ENCODE assay signal across 17 mouse cellular contexts in the genomic region with DNA sequence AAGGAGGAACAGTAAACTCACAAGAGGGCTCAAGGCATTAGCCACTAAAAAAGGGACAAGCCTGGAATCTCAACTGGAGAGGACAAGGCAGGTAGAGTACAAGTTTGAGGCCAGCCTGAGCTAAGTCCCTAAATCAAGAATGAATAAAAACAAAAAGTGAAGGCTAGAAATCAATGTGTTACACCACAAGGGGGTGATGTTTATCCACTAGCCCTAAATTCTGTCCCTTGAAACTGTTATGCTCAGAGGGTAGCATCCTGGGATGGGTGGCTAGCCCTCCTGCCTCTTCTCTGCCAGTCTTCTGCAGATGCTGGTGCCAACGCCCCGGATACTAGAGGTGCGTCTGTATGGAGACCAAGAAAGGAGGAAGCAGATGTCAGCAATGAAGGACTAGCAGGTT. TPM values are rescaled to one million over a fixed set of nuclear protein-coding genes. Genes with fewer than 3 reads are reported as not detected.
DNase-seq lines count a peak whose midpoint lies in the region; ATAC-seq and TF ChIP-seq lines count a peak whose summit lies in the region.
"Had no signal": no experiment of that assay in that cellular context is flagged by ENCODE, and none has a peak within 500 bp of the region (broad histone marks: within the 10 kb centered on the region; RNA-seq: fewer than 3 reads in every experiment).

No protein-coding gene starts in this region.

- no peak overlapping the region for H3K27ac ChIP-seq in forebrain, postnatal 0 days (ENCODE audit: low read depth, low read length)
- H3K27ac ChIP-seq in forebrain, embryonic 13.5 days, result no peak overlapping the region
- H3K27ac ChIP-seq in liver, embryonic 11.5 days (ENCODE audit: low read depth, low read length), result no peak overlapping the region
- H3K27ac ChIP-seq in liver, postnatal 0 days (ENCODE audit: low read depth), result no peak overlapping the region
- H3K27ac ChIP-seq: embryonic facial prominence, embryonic 10.5 days; forebrain, embryonic 10.5 days; hindbrain, embryonic 13.5 days; liver, embryonic 15.5 days; neural tube, embryonic 12.5 days; stomach, embryonic 15.5 days had no signal

- 86% methylated on average over 3 of the region's 3 CpGs for WGBS in forebrain, postnatal 0 days
- 85% methylated on average over 3 of the region's 3 CpGs for WGBS in forebrain, embryonic 13.5 days
- WGBS in liver, embryonic 11.5 days, result 82% methylated on average over 3 of the region's 3 CpGs
- 85% methylated on average over 3 of the region's 3 CpGs for WGBS in liver, postnatal 0 days (ENCODE audit: insufficient replicate concordance)

- no peaks in the 10 kb centered on the region for H3K27me3 ChIP-seq in forebrain, postnatal 0 days (ENCODE audit: insufficient read depth, low read length)
- H3K27me3 ChIP-seq in forebrain, embryonic 13.5 days, result no peaks in the 10 kb centered on the region
- no peaks in the 10 kb centered on the region for H3K27me3 ChIP-seq in liver, embryonic 11.5 days (replicated peaks; ENCODE audit: control insufficient read depth, insufficient read depth, low read length)
- no peaks in the 10 kb centered on the region for H3K27me3 ChIP-seq in E14TG2a.4 (ENCODE audit: insufficient read depth, low read length)
- no peaks in the 10 kb centered on the region for H3K27me3 ChIP-seq in liver, postnatal 0 days (ENCODE audit: insufficient read depth, low read length)
- H3K27me3 ChIP-seq: hindbrain, embryonic 13.5 days; liver, embryonic 15.5 days; neural tube, embryonic 12.5 days; stomach, embryonic 15.5 days had no signal

- no peak overlapping the region for H3K4me3 ChIP-seq in forebrain, postnatal 0 days (ENCODE audit: low read depth, low read length)
- H3K4me3 ChIP-seq in forebrain, embryonic 13.5 days, result no peak overlapping the region
- no peak overlapping the region for H3K4me3 ChIP-seq in liver, embryonic 11.5 days (ENCODE audit: low read depth, low read length)
- no peak overlapping the region for H3K4me3 ChIP-seq in E14TG2a.4 (replicated peaks; ENCODE audit: low read length)
- H3K4me3 ChIP-seq in liver, postnatal 0 days (ENCODE audit: low read depth, low read length), result no peak overlapping the region
- H3K4me3 ChIP-seq: embryonic facial prominence, embryonic 10.5 days; forebrain, embryonic 10.5 days; hindbrain, embryonic 13.5 days; liver, embryonic 15.5 days; neural tube, embryonic 12.5 days; stomach, embryonic 15.5 days had no signal

- no peaks in the 10 kb centered on the region for H3K4me1 ChIP-seq in forebrain, postnatal 0 days (ENCODE audit: insufficient read depth)
- H3K4me1 ChIP-seq in forebrain, embryonic 13.5 days, result 0 out of 2 replicates have a peak, but pooled peaks cover 3% of the 10 kb centered on the region
- no peaks in the 10 kb centered on the region for H3K4me1 ChIP-seq in liver, embryonic 11.5 days (replicated peaks; ENCODE audit: control insufficient read depth, insufficient read depth, low read length)
- H3K4me1 ChIP-seq in E14TG2a.4 (replicated peaks; ENCODE audit: low read depth, low read length), result peaks cover 55% of the 10 kb centered on the region
- 0 out of 2 replicates have a peak, but pooled peaks cover 3% of the 10 kb centered on the region for H3K4me1 ChIP-seq in liver, postnatal 0 days (ENCODE audit: insufficient read depth)
- H3K4me1 ChIP-seq: embryonic facial prominence, embryonic 10.5 days; neural tube, embryonic 12.5 days; stomach, embryonic 15.5 days had no signal

- H3K4me2 ChIP-seq in forebrain, postnatal 0 days (ENCODE audit: low read depth), result no peak overlapping the region
- H3K4me2 ChIP-seq in forebrain, embryonic 13.5 days, result no peak overlapping the region
- no peak overlapping the region for H3K4me2 ChIP-seq in liver, embryonic 11.5 days
- H3K4me2 ChIP-seq in liver, postnatal 0 days (ENCODE audit: low read depth, low read length), result no peak overlapping the region
- H3K4me2 ChIP-seq: heart, embryonic 11.5 days; hindbrain, embryonic 13.5 days; liver, embryonic 15.5 days; neural tube, embryonic 12.5 days; stomach, embryonic 15.5 days had no signal

- peak; percentile 22; the same call in 1 of the 2 replicates for TF ChIP-seq CTCF in forebrain, postnatal 0 days (IDR thresholded peaks at IDR 0.05; ENCODE audit: low read depth)
- TF ChIP-seq CTCF in E14TG2a.4 (conservative IDR thresholded peaks at IDR 0.05; ENCODE audit: low read length), result peak; percentile 29
- TF ChIP-seq CTCF in liver, postnatal 0 days (IDR thresholded peaks at IDR 0.05; ENCODE audit: low read depth), result peak; percentile 57

- no peaks in the 10 kb centered on the region for H3K9me3 ChIP-seq in forebrain, postnatal 0 days (ENCODE audit: low read length)
- no peaks in the 10 kb centered on the region for H3K9me3 ChIP-seq in forebrain, embryonic 13.5 days (replicated peaks)
- no peaks in the 10 kb centered on the region for H3K9me3 ChIP-seq in liver, embryonic 11.5 days (ENCODE audit: control insufficient read depth, low read length)
- H3K9me3 ChIP-seq in E14TG2a.4 (ENCODE audit: low read length), result no peaks in the 10 kb centered on the region
- no peaks in the 10 kb centered on the region for H3K9me3 ChIP-seq in liver, postnatal 0 days (ENCODE audit: low read length)
- H3K9me3 ChIP-seq: embryonic facial prominence, embryonic 10.5 days; forebrain, embryonic 10.5 days; hindbrain, embryonic 13.5 days; liver, embryonic 15.5 days; neural tube, embryonic 12.5 days; stomach, embryonic 15.5 days had no signal

- ATAC-seq in forebrain, postnatal 0 days, result no peak
- no peak for ATAC-seq in forebrain, embryonic 13.5 days
- no peak for ATAC-seq in liver, embryonic 11.5 days (replicated peaks; ENCODE audit: low FRiP score)
- ATAC-seq in liver, postnatal 0 days, result no peak

- no peak for TF ChIP-seq EP300 in liver, postnatal 0 days (IDR thresholded peaks at IDR 0.05; ENCODE audit: low read depth)

- no peak overlapping the region for H3K9ac ChIP-seq in forebrain, postnatal 0 days
- H3K9ac ChIP-seq in forebrain, embryonic 13.5 days, result no peak overlapping the region
- 0 out of 2 replicates have a peak overlapping the region, but pooled peaks have one; percentile 25 for H3K9ac ChIP-seq in liver, embryonic 11.5 days (ENCODE audit: low read depth, low read length)
- H3K9ac ChIP-seq in liver, postnatal 0 days (replicated peaks), result no peak overlapping the region
- H3K9ac ChIP-seq: liver, embryonic 15.5 days; neural tube, embryonic 12.5 days; stomach, embryonic 15.5 days had no signal

- intact Hi-C loops in heart, postnatal 36 days (cut with DNase I), result loop anchor here (5.0 kb wide), 2 partner anchors 102 to 192 kb away; no protein-coding TSS in a partner anchor

- peaks cover 14% of the 10 kb centered on the region; the same call in 1 of the 2 replicates for H3K36me3 ChIP-seq in forebrain, postnatal 0 days (ENCODE audit: insufficient read depth)
- H3K36me3 ChIP-seq in forebrain, embryonic 13.5 days (ENCODE audit: poor library complexity, severe bottlenecking), result peaks cover 22% of the 10 kb centered on the region
- peaks cover 9% of the 10 kb centered on the region for H3K36me3 ChIP-seq in liver, embryonic 11.5 days (ENCODE audit: control insufficient read depth, insufficient read depth, low read length)
- H3K36me3 ChIP-seq in E14TG2a.4 (ENCODE audit: insufficient read depth, low read length), result peaks cover 8% of the 10 kb centered on the region; the same call in 1 of the 2 replicates
- H3K36me3 ChIP-seq in liver, postnatal 0 days (replicated peaks; ENCODE audit: insufficient read depth, low read length), result no peaks in the 10 kb centered on the region; the same call in none of the 2 replicates
- H3K36me3 ChIP-seq: stomach, embryonic 15.5 days had no signal

- no peak for DNase-seq in forebrain, postnatal 0 days
- DNase-seq in liver, embryonic 11.5 days (ENCODE audit: low spot score), result no peak
- DNase-seq in liver, result no peak
- no peak for DNase-seq in liver, postnatal 0 days
- DNase-seq in heart, postnatal 36 days, result no peak
- no peak for DNase-seq in cerebellum, adult 8-10 months
- DNase-seq: kidney, postnatal 14 days; right cerebral cortex, postnatal 25 days had no signal

RNA-seq across cellular contexts. Expression of gene Prpf3, which starts 4.6 kb away (rescaled TPM):
- total RNA-seq in forebrain, postnatal 0 days (2014; rRNA removed), result 14.3 and 14.4 TPM in 2 replicates
- polyA plus RNA-seq in forebrain, postnatal 0 days (2015; fragmentation: Nextera tagmentation; extraction: Ambion mirVana), result 19.3 and 24.9 TPM in 2 replicates
- polyA plus RNA-seq in forebrain, embryonic 13.5 days (2015; fragmentation: Nextera tagmentation; extraction: Ambion mirVana), result 50.9 and 53.0 TPM in 2 replicates
- polyA plus RNA-seq in liver, embryonic 11.5 days (2014; fragmentation: Nextera tagmentation; extraction: Ambion mirVana), result 68.0 and 68.4 TPM in 2 replicates
- 11.2 and 12.0 TPM in 2 replicates for polyA plus RNA-seq in liver, postnatal 0 days (2015; fragmentation: Nextera tagmentation; extraction: Ambion mirVana)
- total RNA-seq in heart, postnatal 36 days (2021), result 10 to 100 TPM; 17.6 to 21.3 TPM

RNA-seq across cellular contexts. Expression of gene Mrps21, which starts 11.0 kb away (rescaled TPM):
- 113 and 193 TPM in 2 replicates for total RNA-seq in forebrain, postnatal 0 days (2014; rRNA removed)
- 251 and 296 TPM in 2 replicates for polyA plus RNA-seq in forebrain, postnatal 0 days (2015; fragmentation: Nextera tagmentation; extraction: Ambion mirVana)
- polyA plus RNA-seq in forebrain, embryonic 13.5 days (2015; fragmentation: Nextera tagmentation; extraction: Ambion mirVana), result 334 and 380 TPM in 2 replicates
- 311 and 340 TPM in 2 replicates for polyA plus RNA-seq in liver, embryonic 11.5 days (2014; fragmentation: Nextera tagmentation; extraction: Ambion mirVana)
- polyA plus RNA-seq in liver, postnatal 0 days (2015; fragmentation: Nextera tagmentation; extraction: Ambion mirVana), result 145 and 157 TPM in 2 replicates
- 100 to 1,000 TPM; 318 to 326 TPM for total RNA-seq in heart, postnatal 36 days (2021)

RNA-seq across cellular contexts. Expression of gene Ciart, which starts 21.7 kb away (rescaled TPM):
- 3.4 and 5.9 TPM in 2 replicates for total RNA-seq in forebrain, postnatal 0 days (2014; rRNA removed)
- polyA plus RNA-seq in forebrain, postnatal 0 days (2015; fragmentation: Nextera tagmentation; extraction: Ambion mirVana), result 8.2 and 11.2 TPM in 2 replicates
- polyA plus RNA-seq in forebrain, embryonic 13.5 days (2015; fragmentation: Nextera tagmentation; extraction: Ambion mirVana), result 5.2 and 5.4 TPM in 2 replicates
- 7.9 and 8.1 TPM in 2 replicates for polyA plus RNA-seq in liver, embryonic 11.5 days (2014; fragmentation: Nextera tagmentation; extraction: Ambion mirVana)
- polyA plus RNA-seq in liver, postnatal 0 days (2015; fragmentation: Nextera tagmentation; extraction: Ambion mirVana), result 0.77 and 1.00 TPM in 2 replicates
- total RNA-seq in heart, postnatal 36 days (2021), result 10 to 100 TPM in 1 of 2 experiments, 1 to 10 TPM in 1; 4.5 to 20.1 TPM

RNA-seq across cellular contexts. Expression of gene BC028528, which starts 31.5 kb away (rescaled TPM):
- 5.7 and 9.9 TPM in 2 replicates for total RNA-seq in forebrain, postnatal 0 days (2014; rRNA removed)
- 14.9 and 18.4 TPM in 2 replicates for polyA plus RNA-seq in forebrain, postnatal 0 days (2015; fragmentation: Nextera tagmentation; extraction: Ambion mirVana)
- 11.8 and 12.4 TPM in 2 replicates for polyA plus RNA-seq in forebrain, embryonic 13.5 days (2015; fragmentation: Nextera tagmentation; extraction: Ambion mirVana)
- 9.5 and 13.5 TPM in 2 replicates for polyA plus RNA-seq in liver, embryonic 11.5 days (2014; fragmentation: Nextera tagmentation; extraction: Ambion mirVana)
- polyA plus RNA-seq in liver, postnatal 0 days (2015; fragmentation: Nextera tagmentation; extraction: Ambion mirVana), result 7.6 and 7.9 TPM in 2 replicates
- 10 to 100 TPM; 11.4 to 11.7 TPM for total RNA-seq in heart, postnatal 36 days (2021)

RNA-seq across cellular contexts. Expression of gene Aph1a, which starts 33.4 kb away (rescaled TPM):
- 59.3 and 77.2 TPM in 2 replicates for total RNA-seq in forebrain, postnatal 0 days (2014; rRNA removed)
- polyA plus RNA-seq in forebrain, postnatal 0 days (2015; fragmentation: Nextera tagmentation; extraction: Ambion mirVana), result 44.3 and 46.0 TPM in 2 replicates
- polyA plus RNA-seq in forebrain, embryonic 13.5 days (2015; fragmentation: Nextera tagmentation; extraction: Ambion mirVana), result 28.3 and 34.4 TPM in 2 replicates
- 34.3 and 35.1 TPM in 2 replicates for polyA plus RNA-seq in liver, embryonic 11.5 days (2014; fragmentation: Nextera tagmentation; extraction: Ambion mirVana)
- 17.1 and 22.9 TPM in 2 replicates for polyA plus RNA-seq in liver, postnatal 0 days (2015; fragmentation: Nextera tagmentation; extraction: Ambion mirVana)
- total RNA-seq in heart, postnatal 36 days (2021), result 100 to 1,000 TPM; 114 to 122 TPM
